ENCODE assay signal across 37 mouse cellular contexts in the genomic region with DNA sequence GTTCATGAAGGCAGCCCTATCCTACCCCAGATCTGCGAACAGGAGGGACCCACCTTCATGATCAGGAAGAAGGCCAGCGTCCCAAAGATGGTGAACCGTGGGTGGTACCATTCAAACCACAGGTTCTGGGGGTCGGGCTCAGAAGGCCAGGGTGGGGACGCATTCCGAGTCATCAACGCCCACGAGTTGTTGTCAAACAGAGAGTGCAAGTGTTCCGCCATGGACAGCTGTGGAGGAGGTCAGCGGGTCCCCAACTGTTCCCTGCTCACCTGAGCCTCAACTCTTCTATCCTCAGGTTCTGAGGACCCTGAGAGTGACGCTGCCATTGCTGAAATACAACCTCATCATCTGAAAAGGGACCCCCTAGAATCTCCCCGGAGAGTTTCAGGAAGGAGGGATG. TPM values are rescaled to one million over a fixed set of nuclear protein-coding genes. Genes with fewer than 3 reads are reported as not detected.
"Had no signal": no experiment of that assay in that cellular context is flagged by ENCODE, and none has a peak within 500 bp of the region (broad histone marks: within the 10 kb centered on the region; RNA-seq: fewer than 3 reads in every experiment).

No protein-coding gene starts in this region.

- DNase-seq: left cerebral cortex, postnatal 4 days; liver; liver, embryonic 13.5 days; liver, postnatal 0 days; lung, adult 18-20 months; lung, adult 2 months; lung, embryonic 14.5 days; lung, postnatal 10 days; lung, postnatal 14 days; lung, postnatal 36 days; lung, postnatal 4 days; midbrain, embryonic 14.5 days had no signal

- H3K4me3 ChIP-seq: left cerebral cortex, adult 2 months; limb, embryonic 10.5 days; limb, embryonic 12.5 days; limb, embryonic 13.5 days; limb, embryonic 15.5 days; liver, embryonic 12.5 days; liver, embryonic 13.5 days; liver, embryonic 15.5 days; lung, embryonic 15.5 days; megakaryocyte, embryonic 14.5 days; midbrain, embryonic 10.5 days; midbrain, embryonic 12.5 days; midbrain, embryonic 13.5 days; midbrain, embryonic 15.5 days had no signal

- H3K27me3 ChIP-seq: limb, embryonic 15.5 days; lung, embryonic 15.5 days; midbrain, embryonic 15.5 days had no signal

- H3K36me3 ChIP-seq: limb, embryonic 10.5 days; limb, embryonic 12.5 days; limb, embryonic 13.5 days; limb, embryonic 15.5 days; liver, embryonic 12.5 days; liver, embryonic 13.5 days; liver, embryonic 15.5 days; lung, embryonic 15.5 days; midbrain, embryonic 10.5 days; midbrain, embryonic 12.5 days; midbrain, embryonic 13.5 days; midbrain, embryonic 15.5 days had no signal

- H3K4me2 ChIP-seq: limb, embryonic 12.5 days; limb, embryonic 13.5 days; limb, embryonic 15.5 days; liver, embryonic 11.5 days; liver, embryonic 12.5 days; liver, embryonic 13.5 days; liver, embryonic 15.5 days; lung, embryonic 14.5 days; lung, embryonic 15.5 days; midbrain, embryonic 11.5 days; midbrain, embryonic 12.5 days; midbrain, embryonic 13.5 days; midbrain, embryonic 15.5 days had no signal

RNA-seq across cellular contexts. Expression of gene Clcnka, which starts 7.2 kb away (rescaled TPM):
- polyA plus RNA-seq: liver, embryonic 12.5 days; liver, embryonic 13.5 days; liver, embryonic 14.5 days; liver, embryonic 15.5 days; liver, postnatal 0 days; lung, adult 2 months; macrophage; midbrain, embryonic 10.5 days; midbrain, embryonic 11.5 days; midbrain, embryonic 12.5 days; midbrain, embryonic 13.5 days; midbrain, embryonic 15.5 days; neural tube, embryonic 11.5 days had no signal

RNA-seq across cellular contexts. Expression of gene Fam131c, which starts 23.3 kb away (rescaled TPM):
- polyA plus RNA-seq: liver, embryonic 16.5 days; macrophage had no signal

RNA-seq across cellular contexts. Expression of gene Clcnkb, which starts 24.5 kb away (rescaled TPM):
- polyA plus RNA-seq: limb, embryonic 10.5 days; limb, embryonic 11.5 days; limb, embryonic 12.5 days; limb, embryonic 13.5 days; limb, embryonic 15.5 days; liver, adult 2 months; liver, embryonic 11.5 days; liver, embryonic 12.5 days; liver, embryonic 13.5 days; liver, embryonic 14.5 days; liver, embryonic 15.5 days; liver, embryonic 16.5 days; liver, postnatal 0 days; lung, adult 2 months; lung, embryonic 14.5 days; lung, embryonic 15.5 days; lung, postnatal 0 days; macrophage; midbrain, embryonic 10.5 days; midbrain, embryonic 11.5 days; midbrain, embryonic 12.5 days; midbrain, embryonic 13.5 days; midbrain, embryonic 14.5 days; midbrain, embryonic 15.5 days; midbrain, embryonic 16.5 days; neural tube, embryonic 11.5 days had no signal

RNA-seq across cellular contexts. Expression of gene Hspb7, which starts 29.3 kb away (rescaled TPM):
- polyA plus RNA-seq: limb, embryonic 12.5 days; macrophage; midbrain, embryonic 10.5 days; midbrain, embryonic 11.5 days; midbrain, embryonic 13.5 days; midbrain, embryonic 14.5 days; midbrain, embryonic 15.5 days; midbrain, embryonic 16.5 days; neural tube, embryonic 11.5 days had no signal

RNA-seq across cellular contexts. Expression of gene Srarp, which starts 44.6 kb away (rescaled TPM):
- polyA plus RNA-seq: limb, embryonic 10.5 days; limb, embryonic 11.5 days; limb, embryonic 12.5 days; limb, embryonic 13.5 days; limb, embryonic 14.5 days; limb, embryonic 15.5 days; liver, adult 2 months; liver, embryonic 11.5 days; liver, embryonic 12.5 days; liver, embryonic 13.5 days; liver, embryonic 14.5 days; liver, embryonic 15.5 days; liver, embryonic 16.5 days; liver, postnatal 0 days; lung, embryonic 14.5 days; lung, embryonic 15.5 days; lung, embryonic 16.5 days; lung, postnatal 0 days; macrophage; midbrain, embryonic 10.5 days; midbrain, embryonic 11.5 days; midbrain, embryonic 13.5 days; neural tube, embryonic 11.5 days had no signal
